Comparison of ENCODE assay signal across 14 mouse cellular contexts in genomic region chr13:28666832-28667231, GRCm38 (mm10).
"Had no signal": no experiment of that assay in that cellular context is flagged by ENCODE, and none has a peak within 500 bp of the region (broad histone marks: within the 10 kb centered on the region; RNA-seq: fewer than 3 reads in every experiment).

No protein-coding gene starts in this region.

- H3K27me3 ChIP-seq: liver, embryonic 15.5 days; midbrain, embryonic 12.5 days had no signal

- H3K4me2 ChIP-seq: liver, embryonic 11.5 days; liver, embryonic 15.5 days; midbrain, embryonic 12.5 days had no signal

- DNase-seq: kidney, adult 18-20 months; kidney, postnatal 10 days; kidney, postnatal 4 days; lung, adult 2 months; lung, postnatal 4 days; retina, postnatal 1 day; thymus, postnatal 14 days had no signal

- H3K36me3 ChIP-seq: liver, embryonic 15.5 days had no signal

- ATAC-seq: lung, postnatal 0 days; midbrain, embryonic 16.5 days had no signal

- H3K9ac ChIP-seq: liver, embryonic 15.5 days; midbrain, embryonic 12.5 days had no signal

- H3K4me3 ChIP-seq: layer of hippocampus, adult 2 months; liver, embryonic 15.5 days; midbrain, embryonic 12.5 days had no signal

- H3K27ac ChIP-seq: layer of hippocampus, adult 2 months; liver, embryonic 15.5 days; midbrain, embryonic 12.5 days; stomach, postnatal 0 days had no signal

- H3K9me3 ChIP-seq: liver, embryonic 15.5 days; midbrain, embryonic 12.5 days had no signal

- H3K4me1 ChIP-seq: liver, embryonic 15.5 days had no signal
